Mouse (Mus musculus) ES-Bruce4 (cell line): ENCODE data around the gene Lhx8. TPM values are rescaled to one million over a fixed set of nuclear protein-coding genes. Genes with fewer than 3 reads are reported as not detected.

Experiments
- H3K27ac ChIP-seq: 2 replicates; pipeline ENCODE4 v1.5.1; 2012; ENCODE audit warnings: low read length, inconsistent platforms; ENCODE audit not compliant: insufficient read depth
- H3K27me3 ChIP-seq: 2 replicates; pipeline ENCODE4 v1.6.1; 2012; ENCODE audit warnings: mild to moderate bottlenecking, low read length, inconsistent platforms; ENCODE audit not compliant: control insufficient read depth, poor library complexity, insufficient read depth, severe bottlenecking
- H3K36me3 ChIP-seq: 2 replicates; pipeline ENCODE4 v1.6.1; 2012; ENCODE audit warnings: inconsistent platforms, mild to moderate bottlenecking, low read length, moderate library complexity; ENCODE audit not compliant: control insufficient read depth, poor library complexity, insufficient read depth, severe bottlenecking
- H3K4me1 ChIP-seq: one replicate; pipeline ENCODE4 v1.8.1; 2011; ENCODE audit warnings: low read length; ENCODE audit not compliant: control insufficient read depth, insufficient read depth
- H3K4me3 ChIP-seq: 2 replicates; pipeline ENCODE4 v1.5.1; 2011; ENCODE audit warnings: low read depth, mild to moderate bottlenecking, low read length
- H3K9ac ChIP-seq: 2 replicates; pipeline ENCODE4 v1.6.1; 2012; ENCODE audit warnings: low read depth, mild to moderate bottlenecking, inconsistent platforms; ENCODE audit not compliant: poor library complexity, severe bottlenecking
- H3K9me3 ChIP-seq: replicated peaks from 2 replicates; pipeline ENCODE4 v1.6.1; 2012; ENCODE audit warnings: mild to moderate bottlenecking, low read length, inconsistent platforms; ENCODE audit not compliant: control insufficient read depth, poor library complexity, insufficient read depth, severe bottlenecking
- CTCF ChIP-seq: IDR thresholded peaks from one replicate; pipeline ENCODE4 v1.8.1; 2011; ENCODE audit warnings: low read depth, low read length
- EP300 ChIP-seq: IDR thresholded peaks from 2 replicates; pipeline ENCODE4 v1.6.1; 2011; ENCODE audit warnings: low read depth, low read length; ENCODE audit not compliant: insufficient read depth
- POLR2A ChIP-seq: IDR thresholded peaks from one replicate; pipeline ENCODE4 v1.8.1; 2011; ENCODE audit warnings: low read length; ENCODE audit not compliant: insufficient read depth
- polyA plus RNA-seq: library from polyadenylated mRNA; stranded (reverse); fragments of >200 nt; gene quantifications from 2 replicates; pipeline ENCODE4 v1.2.4, GENCODE M21; 2011; ENCODE audit warnings: low read depth; ENCODE audit not compliant: missing spikeins, insufficient read depth, insufficient read length

Lhx8 gene
- polyA plus RNA-seq, 1 experiment: not detected

DNA sequence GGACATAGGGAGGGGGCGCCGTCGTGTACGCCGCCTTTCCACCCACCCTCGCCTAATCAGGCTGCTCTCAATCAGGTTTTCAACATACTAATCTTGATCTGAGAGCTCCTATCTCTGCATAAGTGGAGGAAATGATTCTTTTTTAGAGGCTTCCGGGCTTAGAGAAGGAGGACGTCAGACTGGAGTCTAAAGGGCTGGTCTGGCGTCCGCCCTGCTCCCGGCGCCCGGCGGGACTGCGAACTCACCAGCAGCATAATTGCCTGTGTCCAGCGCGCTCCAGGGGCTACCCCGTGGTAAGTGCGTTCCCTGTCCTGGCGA is 1.7 kb upstream of the Lhx8 start:
- TF ChIP-seq EP300 (no peak), CTCF (no peak), POLR2A (no peak)
- no peaks in the 10 kb centered on the region for H3K36me3 ChIP-seq
- no peaks in the 10 kb centered on the region for H3K9me3 ChIP-seq
- H3K9ac ChIP-seq: no peak overlapping the region
- H3K4me1 ChIP-seq: no peaks in the 10 kb centered on the region
- H3K27ac ChIP-seq: no peak overlapping the region
- H3K27me3 ChIP-seq: peaks cover 57% of the 10 kb centered on the region
- 0 out of 2 replicates have a peak overlapping the region, but pooled peaks have one; percentile 3 for H3K4me3 ChIP-seq

DNA sequence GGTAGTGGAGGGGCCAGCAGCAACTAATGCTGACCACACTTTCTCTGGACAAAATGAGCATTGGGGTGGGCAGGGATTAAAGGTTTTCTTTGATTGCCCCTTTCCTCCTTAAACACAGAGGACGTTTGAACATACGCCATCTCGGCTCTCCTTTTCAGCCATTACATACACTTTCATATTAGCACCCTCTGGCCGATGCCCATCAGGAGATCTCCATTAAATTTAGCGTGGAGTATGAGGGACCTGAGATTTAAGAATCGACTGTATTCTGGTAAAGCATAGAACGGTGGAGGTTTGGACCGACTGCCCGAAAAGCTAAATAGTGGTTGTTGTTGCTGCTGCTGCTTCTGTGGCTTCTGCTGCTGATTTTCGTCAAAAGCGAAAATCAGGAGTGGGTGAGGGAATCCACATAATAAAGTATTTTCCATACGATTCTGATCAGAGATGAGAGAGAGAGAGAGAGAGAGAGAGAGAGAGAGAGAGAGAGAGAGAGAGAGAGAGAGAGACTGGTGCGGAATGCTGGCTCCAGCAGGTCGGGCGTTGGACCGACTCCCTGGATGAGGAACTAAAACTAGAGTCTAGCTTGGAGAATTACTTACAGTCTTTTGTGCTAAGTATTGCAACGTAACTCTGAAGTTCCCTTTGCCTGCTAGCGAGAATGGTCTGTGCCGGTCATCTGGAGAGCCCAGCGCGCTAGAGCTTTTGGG is 1.2 kb upstream of the Lhx8 start:
- peaks cover 60% of the 10 kb centered on the region for H3K27me3 ChIP-seq
- 0 out of 2 replicates have a peak overlapping the region, but pooled peaks have one; percentile 3 for H3K4me3 ChIP-seq
- H3K9ac ChIP-seq: no peak overlapping the region
- no peaks in the 10 kb centered on the region for H3K36me3 ChIP-seq
- H3K4me1 ChIP-seq: no peaks in the 10 kb centered on the region
- H3K9me3 ChIP-seq: no peaks in the 10 kb centered on the region
- H3K27ac ChIP-seq: no peak overlapping the region
- TF ChIP-seq EP300 (no peak), POLR2A (no peak), CTCF (no peak)

DNA sequence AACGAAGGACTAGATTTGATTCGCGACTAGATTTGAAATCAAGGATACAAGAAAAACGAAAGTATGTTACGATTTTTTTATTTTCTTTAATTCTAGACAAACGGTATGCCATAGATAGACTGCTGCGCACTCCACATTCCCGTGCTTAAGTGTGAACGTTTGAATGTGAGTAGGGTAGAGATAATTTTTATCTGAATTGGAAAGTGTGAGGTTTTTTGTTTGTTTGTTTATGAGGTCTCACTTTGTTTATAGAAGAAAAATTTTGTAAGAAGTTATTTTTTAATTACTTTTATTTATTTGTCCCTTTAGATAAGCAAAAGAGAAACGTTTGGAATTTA is 513 bp upstream of the Lhx8 start:
- peaks cover 60% of the 10 kb centered on the region for H3K27me3 ChIP-seq
- H3K27ac ChIP-seq: no peak overlapping the region
- H3K4me1 ChIP-seq: no peaks in the 10 kb centered on the region
- H3K36me3 ChIP-seq: no peaks in the 10 kb centered on the region
- H3K4me3 ChIP-seq: no peak overlapping the region
- no peak overlapping the region for H3K9ac ChIP-seq
- no peaks in the 10 kb centered on the region for H3K9me3 ChIP-seq
- TF ChIP-seq POLR2A (no peak), EP300 (no peak), CTCF (no peak)

DNA sequence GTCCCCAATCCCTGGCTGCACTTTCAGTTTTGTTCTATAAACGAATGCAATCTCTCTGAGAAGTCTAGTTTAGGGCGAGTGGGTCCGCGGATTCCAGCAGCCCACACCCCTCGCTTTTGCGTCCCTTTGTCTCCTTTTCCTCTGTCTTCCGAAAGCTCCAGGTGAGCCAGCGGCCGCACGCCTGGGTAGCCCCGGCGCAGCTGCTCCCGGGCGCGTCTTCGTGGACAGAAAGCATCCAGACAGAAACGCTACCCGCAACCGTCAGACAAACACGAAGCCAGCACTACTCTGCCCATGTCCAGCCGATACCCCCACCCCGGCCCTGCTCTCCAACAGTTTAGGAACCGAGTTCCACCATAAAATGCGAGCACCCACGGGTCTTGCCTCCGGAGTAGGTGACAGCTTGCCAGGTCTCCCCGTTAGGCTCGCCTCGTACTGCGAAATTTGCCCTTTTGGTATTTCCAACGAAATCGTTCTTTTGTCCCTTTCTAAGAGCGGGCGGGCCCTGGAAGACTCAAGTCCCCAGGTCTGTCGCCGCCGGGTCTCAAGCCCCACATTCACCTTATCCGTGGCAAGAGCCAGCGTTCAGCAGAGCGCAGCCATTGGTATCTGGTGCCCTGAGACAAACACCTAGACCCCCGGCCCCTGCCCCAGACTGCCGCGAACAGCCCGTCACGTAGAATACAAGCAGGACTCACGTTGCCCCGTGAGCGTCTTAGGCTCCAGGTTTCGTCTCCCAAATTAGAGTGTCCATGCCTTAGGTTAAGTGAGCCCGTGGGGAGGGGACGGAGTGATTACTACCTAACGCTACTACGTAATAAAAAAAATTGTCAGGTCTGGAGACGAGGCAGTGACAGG is 907 bp downstream of the Lhx8 start:
- no peak overlapping the region for H3K27ac ChIP-seq
- peak overlapping the region; percentile 20 for H3K4me3 ChIP-seq
- H3K36me3 ChIP-seq: no peaks in the 10 kb centered on the region
- H3K9me3 ChIP-seq: no peaks in the 10 kb centered on the region
- H3K9ac ChIP-seq: 0 out of 2 replicates have a peak overlapping the region, but pooled peaks have one; percentile 8
- H3K4me1 ChIP-seq: no peaks in the 10 kb centered on the region
- no peak for TF ChIP-seq EP300
- TF ChIP-seq CTCF: no peak
- TF ChIP-seq POLR2A: no peak
- peaks cover 58% of the 10 kb centered on the region for H3K27me3 ChIP-seq

DNA sequence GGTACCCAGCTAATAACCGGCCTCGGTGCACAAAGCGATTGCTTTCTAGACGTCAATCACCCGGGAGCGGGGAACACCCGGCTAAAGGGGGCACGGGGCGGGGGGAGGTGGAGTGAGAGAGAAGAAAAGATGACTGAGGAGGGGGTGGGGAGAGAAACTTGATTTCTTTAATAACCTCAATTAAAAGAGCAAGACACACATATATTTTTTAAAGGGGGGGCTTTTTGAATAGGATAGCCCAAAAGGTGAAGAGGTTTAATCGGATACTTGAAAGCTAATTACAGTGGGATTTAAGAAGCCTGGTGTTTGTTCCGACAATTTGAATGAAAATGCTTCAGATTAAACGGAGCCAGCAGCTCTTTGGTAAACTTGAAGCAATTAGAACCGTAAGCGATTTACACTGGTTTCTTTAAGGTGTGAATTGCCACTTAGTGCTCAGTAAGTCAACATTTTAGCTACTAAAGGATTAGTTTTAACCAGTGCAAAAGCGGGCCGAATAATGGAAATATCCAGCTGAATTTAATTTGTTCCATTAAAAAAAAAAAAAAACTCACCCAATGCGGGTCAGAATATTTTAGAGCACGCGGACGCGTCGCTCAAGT is 1.6 kb downstream of the Lhx8 start:
- Histone ChIP-seq H3K4me3 (peak overlapping the region; percentile 49; the same call in 1 of the 2 replicates), H3K36me3 (no peaks in the 10 kb centered on the region), H3K4me1 (no peaks in the 10 kb centered on the region), H3K9me3 (no peaks in the 10 kb centered on the region), H3K9ac (peak overlapping the region; percentile 82), H3K27me3 (peaks cover 54% of the 10 kb centered on the region), H3K27ac (no peak overlapping the region)
- TF ChIP-seq EP300 (no peak), CTCF (no peak)
